Mouse (Mus musculus): Measurements from ENCODE around the gene Dap3. TPM values are rescaled to one million over a fixed set of nuclear protein-coding genes. Genes with fewer than 3 reads are reported as not detected.
"Not testable (repeated sequence)": the region's sequence is repeated elsewhere in the genome, so short reads cannot be mapped to it uniquely, and the experiment has no call there.

Gene Dap3
- polyA plus RNA-seq, 1 experiment from 2014 or later: 158 TPM

- Histone ChIP-seq H3K27ac (no peak overlapping the region), H3K4me3 (no peak overlapping the region), H3K36me3 (peaks cover 99% of the 10 kb centered on the region), H3K9me3 (no peaks in the 10 kb centered on the region), H3K4me1 (0 out of 2 replicates have a peak, but pooled peaks cover 6% of the 10 kb centered on the region), H3K27me3 (ENCODE audit: insufficient read depth, poor library complexity, severe bottlenecking) (no peaks in the 10 kb centered on the region)
- DNase-seq (ENCODE audit: low spot score): no peak
- WGBS: 86% methylated on average over 6 of the region's 6 CpGs
These were observed 45.8 kb downstream of the Dap3 start for GRCm38 (mm10) chr3:88905209-88905608.

GRCm38 (mm10) chr3:88904803-88905202 lies 46.2 kb downstream of the Dap3 start:
- no peaks in the 10 kb centered on the region for H3K27me3 ChIP-seq (ENCODE audit: insufficient read depth, poor library complexity, severe bottlenecking)
- WGBS: 86% methylated on average over 3 of the region's 3 CpGs
- H3K4me3 ChIP-seq: no peak overlapping the region
- 0 out of 2 replicates have a peak, but pooled peaks cover 3% of the 10 kb centered on the region for H3K4me1 ChIP-seq
- no peaks in the 10 kb centered on the region for H3K9me3 ChIP-seq
- peaks cover 96% of the 10 kb centered on the region for H3K36me3 ChIP-seq
- DNase-seq (ENCODE audit: low spot score): no peak
- H3K27ac ChIP-seq: no peak overlapping the region

GRCm38 (mm10) chr3:88893011-88893410 lies 58.0 kb downstream of the Dap3 start:
- not testable (repeated sequence) for DNase-seq (ENCODE audit: low spot score); H3K9me3 ChIP-seq; H3K4me3 ChIP-seq; H3K27ac ChIP-seq; H3K4me1 ChIP-seq; H3K27me3 ChIP-seq (ENCODE audit: insufficient read depth, poor library complexity, severe bottlenecking)
- WGBS: 95% methylated on average over 7 of the region's 7 CpGs
- H3K36me3 ChIP-seq: peaks cover 38% of the 10 kb centered on the region

GRCm38 (mm10) chr3:88882536-88882935 lies 68.4 kb downstream of the Dap3 start:
- not testable (repeated sequence) for H3K4me1 ChIP-seq; H3K9me3 ChIP-seq; H3K4me3 ChIP-seq; H3K27me3 ChIP-seq (ENCODE audit: insufficient read depth, poor library complexity, severe bottlenecking); DNase-seq (ENCODE audit: low spot score); H3K27ac ChIP-seq
- peaks cover 20% of the 10 kb centered on the region for H3K36me3 ChIP-seq
- 99% methylated on average over 4 of the region's 4 CpGs for WGBS

Other genes starting within 250 kb of the Dap3 start
- gene Rit1, start 234.3 kb downstream of the Dap3 start, polyA plus RNA-seq (2016; fragmentation: Nextera tagmentation; extraction: Ambion mirVana): 40.5 and 42.5 TPM in 2 replicates
- gene Syt11, start 176.0 kb downstream of the Dap3 start, polyA plus RNA-seq (2016; fragmentation: Nextera tagmentation; extraction: Ambion mirVana): 11.8 and 15.8 TPM in 2 replicates
- gene Gon4l, start 116.0 kb downstream of the Dap3 start, polyA plus RNA-seq (2016; fragmentation: Nextera tagmentation; extraction: Ambion mirVana): 11.4 and 13.7 TPM in 2 replicates
- 74.1 and 75.9 TPM in 2 replicates for gene Msto1, start 37.2 kb downstream of the Dap3 start, polyA plus RNA-seq (2016; fragmentation: Nextera tagmentation; extraction: Ambion mirVana)
- 14.1 and 14.5 TPM in 2 replicates for gene Ash1l, start 559 bp downstream of the Dap3 start, polyA plus RNA-seq (2016; fragmentation: Nextera tagmentation; extraction: Ambion mirVana)
- gene Rusc1, start 142.1 kb upstream of the Dap3 start, polyA plus RNA-seq (2016; fragmentation: Nextera tagmentation; extraction: Ambion mirVana): 10.1 and 11.6 TPM in 2 replicates
- not detected in 2 replicates for gene Gm43738, start 149.9 kb upstream of the Dap3 start, polyA plus RNA-seq (2016; fragmentation: Nextera tagmentation; extraction: Ambion mirVana)
- gene Fdps, start 150.8 kb upstream of the Dap3 start, polyA plus RNA-seq (2016; fragmentation: Nextera tagmentation; extraction: Ambion mirVana): 220 and 253 TPM in 2 replicates
- 12.4 and 14.7 TPM in 2 replicates for gene Pklr, start 185.0 kb upstream of the Dap3 start, polyA plus RNA-seq (2016; fragmentation: Nextera tagmentation; extraction: Ambion mirVana)
- gene Hcn3, start 209.0 kb upstream of the Dap3 start, polyA plus RNA-seq (2016; fragmentation: Nextera tagmentation; extraction: Ambion mirVana): 0.77 and 0.85 TPM in 2 replicates
- gene Clk2, start 213.6 kb upstream of the Dap3 start, polyA plus RNA-seq (2016; fragmentation: Nextera tagmentation; extraction: Ambion mirVana): 18.4 and 32.2 TPM in 2 replicates
- gene Scamp3, start 226.3 kb upstream of the Dap3 start, polyA plus RNA-seq (2016; fragmentation: Nextera tagmentation; extraction: Ambion mirVana): 104 and 115 TPM in 2 replicates
- gene Fam189b, start 232.0 kb upstream of the Dap3 start, polyA plus RNA-seq (2016; fragmentation: Nextera tagmentation; extraction: Ambion mirVana): 16.4 and 21.0 TPM in 2 replicates